Mouse (Mus musculus) urinary bladder, postnatal 10 days (tissue): ENCODE measurements around the gene Clpsl2.

Experiments
- DNase-seq: peaks from one replicate; pipeline ENCODE4 v3.0.0; 2022; ENCODE audit warnings: low spot score

The Clpsl2 gene

DNA sequence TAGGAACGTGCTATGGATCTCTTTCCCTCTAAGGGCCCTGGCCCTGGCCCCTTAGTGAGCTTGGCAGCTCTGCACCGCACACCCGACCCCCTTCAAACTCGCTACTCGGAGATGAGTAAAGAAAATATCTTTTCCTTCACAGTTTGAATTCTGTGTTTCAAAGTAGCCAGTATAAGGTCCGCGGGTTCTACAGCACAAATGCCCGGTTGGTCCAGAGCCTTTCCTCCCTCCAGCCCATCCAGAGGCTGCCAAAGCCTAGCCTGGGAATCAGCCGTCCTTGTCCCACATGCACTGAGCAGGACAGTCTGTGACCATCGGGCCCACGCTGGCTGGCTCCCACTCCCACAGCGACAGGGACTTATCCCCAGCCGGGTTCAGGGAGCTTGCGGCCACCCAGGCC lies at the start of gene Clpsl2:
Gene Clpsl2, plus strand, starts transcription at position 301 of the 400 bp plus-strand sequence.
- no peak for DNase-seq

DNA sequence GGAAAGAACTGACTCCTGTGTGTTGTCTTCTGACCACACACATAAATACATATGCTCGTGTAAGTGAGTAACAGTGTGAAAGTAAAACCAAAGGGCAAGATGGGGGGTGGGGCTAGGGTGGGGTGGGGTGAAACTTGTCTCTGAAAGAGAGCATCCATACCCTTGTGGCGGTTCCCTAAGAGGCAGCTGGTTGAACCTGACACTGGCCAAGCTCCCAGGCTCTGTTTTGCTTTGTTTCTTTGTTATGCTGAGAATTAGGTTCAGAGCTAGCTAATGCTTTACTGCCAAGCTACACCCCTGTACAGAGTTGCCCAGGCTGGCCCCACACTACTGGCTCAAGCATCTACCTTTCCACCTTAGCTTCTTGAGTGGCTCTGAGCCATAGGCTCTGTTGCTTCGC lies 48.7 kb upstream of the Clpsl2 start:
- no peak for DNase-seq

DNA sequence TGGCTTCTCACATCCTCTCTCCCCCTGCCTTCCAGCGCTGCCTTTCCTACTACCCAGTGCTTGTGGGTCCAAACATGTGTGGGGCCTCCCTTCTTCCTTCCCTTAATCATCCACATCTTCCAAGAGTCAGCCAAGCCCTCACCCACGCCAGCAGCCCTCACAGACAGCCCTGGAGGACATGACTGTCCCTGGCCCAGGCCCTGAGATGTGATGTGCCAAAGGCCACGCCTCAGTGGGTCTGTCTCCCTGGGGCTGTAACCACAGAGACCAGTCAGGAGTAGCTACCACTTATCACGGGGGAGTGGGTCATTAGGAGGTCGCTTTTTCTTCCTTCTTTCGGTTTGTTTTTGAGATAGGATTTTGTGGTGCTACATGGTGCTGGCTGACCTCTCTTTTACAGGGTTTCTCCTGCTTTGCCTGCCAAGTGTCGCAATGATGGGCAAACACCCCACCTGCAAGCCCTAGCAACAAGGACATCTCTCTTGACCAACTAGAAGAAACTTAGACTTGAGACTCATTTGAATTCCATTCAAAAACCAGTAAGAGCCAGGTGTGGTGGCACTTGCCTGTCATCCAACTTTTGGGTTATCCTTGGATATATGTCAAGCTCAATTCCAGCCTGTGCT lies 46.9 kb upstream of the Clpsl2 start:
- no peak for DNase-seq

DNA sequence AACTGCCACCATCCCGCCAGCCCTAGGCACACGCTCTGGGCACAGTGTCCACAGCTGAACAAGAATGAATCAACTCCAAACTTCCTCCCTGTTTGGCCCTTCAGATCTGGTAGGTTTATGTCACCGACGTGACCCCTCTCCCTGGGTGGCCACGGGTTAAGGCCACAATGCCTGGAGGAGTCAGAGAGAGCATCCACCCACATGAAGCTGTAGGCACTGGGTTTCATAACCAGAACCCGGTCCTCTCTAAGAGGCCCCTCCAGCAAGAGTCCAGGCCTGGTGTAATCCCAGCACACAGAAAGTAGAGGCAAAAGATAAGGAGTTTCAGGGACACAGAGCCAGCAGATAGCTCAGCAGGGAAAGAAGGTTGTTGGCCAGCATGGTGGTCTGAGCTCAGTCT lies 45.0 kb upstream of the Clpsl2 start:
- no peak for DNase-seq

DNA sequence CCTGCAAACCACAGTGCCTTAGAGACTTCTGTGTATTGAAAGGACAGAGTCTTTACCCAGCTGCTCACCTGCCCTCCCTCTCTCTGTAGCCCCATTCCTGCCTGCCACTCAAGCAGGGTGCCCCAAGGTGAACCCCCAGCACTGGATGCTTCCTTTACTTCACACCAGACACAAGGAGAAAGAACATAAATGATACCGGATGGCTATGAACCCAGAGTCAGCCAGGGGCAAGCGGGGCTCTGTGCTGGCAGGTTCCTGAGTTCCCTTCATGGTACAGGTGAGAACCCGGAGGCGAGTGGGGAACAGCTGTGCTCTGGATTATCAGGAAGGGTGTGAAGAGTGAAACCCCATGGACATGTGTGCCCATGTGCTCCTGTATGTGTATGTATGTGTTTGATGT lies 43.6 kb upstream of the Clpsl2 start:
- DNase-seq: no peak

DNA sequence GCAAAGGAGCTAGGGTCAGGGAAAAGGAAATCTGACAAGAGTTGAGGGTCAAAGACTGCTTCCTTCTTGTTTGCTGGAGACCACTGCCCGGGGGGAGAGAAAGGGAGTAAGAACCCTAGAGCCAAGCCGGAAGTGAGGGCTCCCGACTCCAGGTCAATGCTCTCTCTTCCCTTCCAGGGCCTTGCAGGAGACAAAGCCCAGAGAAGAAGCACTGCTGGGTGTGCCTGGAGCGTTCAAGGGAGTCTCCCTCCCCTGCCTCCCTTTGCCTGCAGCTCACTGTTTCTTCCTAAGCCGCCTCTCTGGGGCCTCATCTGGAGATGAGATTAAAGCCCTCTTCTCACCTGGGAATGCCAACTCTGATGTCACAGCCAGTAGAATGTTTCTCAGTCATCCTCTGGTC lies 42.3 kb upstream of the Clpsl2 start:
- no peak for DNase-seq

DNA sequence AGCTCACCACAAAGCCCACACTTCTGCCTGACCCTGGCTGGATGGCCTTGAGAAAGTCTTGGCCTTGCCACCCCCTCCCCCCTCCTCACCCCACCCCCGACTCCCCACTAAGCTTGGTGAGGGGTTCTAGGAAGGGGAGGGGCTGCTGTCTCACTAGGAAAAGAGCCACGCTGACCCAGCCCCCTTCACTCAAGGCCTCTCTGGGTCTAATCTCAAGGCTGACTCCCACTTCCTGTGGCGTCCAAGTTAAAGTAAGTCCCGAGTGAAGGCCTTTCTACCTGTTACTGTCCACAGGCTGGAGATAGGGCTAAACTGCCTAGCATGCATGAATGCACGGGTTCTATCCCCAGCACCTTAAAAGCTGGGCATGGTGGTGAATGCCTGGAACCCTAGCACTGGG lies 41.7 kb upstream of the Clpsl2 start:
- DNase-seq: no peak

DNA sequence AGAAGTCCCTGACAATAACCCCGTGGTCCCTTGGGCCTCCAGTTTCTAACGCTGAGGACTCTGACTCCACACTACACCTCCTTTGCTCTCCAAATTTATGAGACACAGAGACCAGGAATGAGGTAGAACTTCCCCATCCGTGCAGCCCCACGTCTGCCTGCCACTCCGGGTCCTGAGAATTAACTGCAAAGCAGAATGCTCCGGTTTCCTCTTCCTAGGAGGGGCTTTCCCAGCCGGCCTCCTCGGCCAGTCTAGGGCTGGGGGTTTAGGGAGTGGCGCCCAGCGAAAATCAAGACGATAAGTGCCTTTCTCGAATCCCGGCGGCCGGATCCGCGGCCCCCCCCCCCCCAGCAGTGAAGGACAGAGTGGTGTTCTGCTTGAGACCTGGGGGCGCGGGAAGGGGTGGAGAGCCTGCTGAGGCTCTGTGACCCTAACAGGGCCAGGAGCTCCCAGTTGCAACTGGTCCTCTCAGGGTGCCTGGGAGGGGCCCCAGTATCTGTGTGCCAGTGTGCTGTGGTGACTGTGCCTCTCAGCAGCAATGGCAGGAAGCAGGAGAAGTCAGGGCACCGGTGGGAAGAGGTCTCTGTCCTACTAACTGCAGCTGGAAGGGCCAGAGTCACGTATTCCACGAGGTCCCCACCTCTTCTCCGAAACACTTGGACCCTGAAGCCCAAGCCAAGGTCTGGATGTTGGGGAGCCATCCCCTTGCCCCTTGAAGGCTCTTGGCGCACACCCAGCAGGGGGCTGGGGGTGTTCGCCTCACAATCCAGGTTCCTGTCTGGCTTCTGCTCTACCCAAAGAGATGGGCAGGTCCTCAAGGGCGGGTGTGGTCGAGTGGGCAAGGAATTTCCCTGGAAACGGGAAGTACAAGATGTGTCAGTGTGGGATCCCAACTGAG lies 38.5 kb upstream of the Clpsl2 start:
- DNase-seq: no peak

GRCm38 (mm10) chr17:28511616-28512541 lies 37.3 kb upstream of the Clpsl2 start:
- DNase-seq: no peak

- DNase-seq: no peak
Observed at GRCm38 (mm10) chr17:28512696-28513095, 36.5 kb upstream of the Clpsl2 start.

GRCm38 (mm10) chr17:28513337-28513736 lies 35.9 kb upstream of the Clpsl2 start:
- DNase-seq: no peak

DNA sequence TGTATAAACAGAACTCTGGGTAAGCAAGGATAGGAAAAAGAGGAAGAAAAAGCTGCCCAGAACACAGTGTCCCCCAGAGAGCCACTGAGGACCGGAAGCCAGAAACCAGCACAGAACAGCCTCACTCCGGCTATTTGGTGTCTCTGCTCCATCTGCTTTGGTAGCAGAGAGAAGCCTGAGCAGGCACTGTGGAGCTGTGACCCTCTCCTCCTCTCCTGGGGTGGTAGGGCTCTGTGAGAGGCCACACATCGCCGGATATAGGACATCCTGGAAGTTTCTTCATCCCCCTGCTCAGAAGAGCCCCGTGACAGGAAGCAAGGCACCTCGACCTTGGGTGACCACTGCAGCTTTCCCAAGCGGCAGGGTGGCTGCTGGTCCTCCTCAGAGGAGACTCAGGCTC lies 35.4 kb upstream of the Clpsl2 start:
- DNase-seq: no peak

DNA sequence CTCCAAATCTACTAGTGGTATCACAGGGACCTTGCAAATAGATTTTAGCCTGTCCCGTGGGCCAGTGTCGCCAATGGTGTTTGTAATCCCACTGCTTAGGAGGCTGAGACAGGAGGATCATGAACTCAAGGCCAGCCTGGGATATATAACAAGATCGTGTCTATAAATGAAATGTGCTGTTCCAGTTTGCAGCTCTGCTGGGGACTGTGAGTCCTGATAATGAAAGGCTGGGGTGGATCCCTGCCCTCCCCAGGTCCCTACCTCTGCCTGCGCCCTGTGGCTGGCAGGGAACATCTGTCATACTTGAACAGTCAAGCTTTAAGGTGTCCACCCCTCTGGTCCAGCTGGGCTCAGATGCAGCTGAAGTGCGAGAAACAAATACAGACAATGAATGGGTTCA lies 34.7 kb upstream of the Clpsl2 start:
- no peak for DNase-seq

GRCm38 (mm10) chr17:28515431-28516341 lies 33.5 kb upstream of the Clpsl2 start:
- DNase-seq: no peak

GRCm38 (mm10) chr17:28516881-28517280 lies 32.3 kb upstream of the Clpsl2 start:
- no peak for DNase-seq

GRCm38 (mm10) chr17:28517441-28517955 lies 31.7 kb upstream of the Clpsl2 start, which contains the start of gene Fkbp5:
Fkbp5 (minus strand) TSS chr17:28517527.
- peak; percentile 31 for DNase-seq

DNA sequence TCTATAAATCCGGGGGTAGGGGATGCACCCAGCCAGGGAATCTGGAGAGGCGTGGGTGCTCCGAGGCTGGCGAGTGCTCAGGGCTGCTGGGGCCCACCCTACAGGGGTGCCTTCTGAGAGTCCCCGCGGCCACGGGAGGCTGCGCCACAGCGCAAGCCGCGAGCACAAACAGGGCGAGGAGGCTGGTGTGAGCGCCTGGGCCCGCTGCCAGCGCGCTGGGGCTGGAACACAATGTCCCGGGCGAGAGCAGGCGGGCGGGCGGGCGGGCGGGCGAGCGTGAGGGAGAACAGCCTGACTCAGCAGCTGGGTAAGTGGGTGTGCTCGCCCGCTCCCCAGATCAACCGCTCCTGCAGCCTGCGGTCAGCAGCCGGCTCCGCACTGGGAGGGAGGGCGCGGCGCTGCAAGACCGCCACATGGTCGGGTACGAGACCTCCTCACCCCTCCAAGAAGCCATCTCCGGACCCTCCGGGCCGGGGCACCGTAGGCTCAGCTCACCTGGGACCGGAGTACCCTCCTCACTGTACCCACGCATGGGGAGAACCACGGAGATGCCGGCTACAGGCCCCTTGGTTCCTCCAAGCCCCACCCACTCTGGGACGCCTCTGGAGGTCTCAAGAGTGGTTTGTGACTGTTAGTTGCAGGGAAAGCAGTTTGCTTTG lies 31.1 kb upstream of the Clpsl2 start:
- peak; percentile 67 for DNase-seq

GRCm38 (mm10) chr17:28518615-28519071 lies 30.6 kb upstream of the Clpsl2 start:
- no peak for DNase-seq

DNA sequence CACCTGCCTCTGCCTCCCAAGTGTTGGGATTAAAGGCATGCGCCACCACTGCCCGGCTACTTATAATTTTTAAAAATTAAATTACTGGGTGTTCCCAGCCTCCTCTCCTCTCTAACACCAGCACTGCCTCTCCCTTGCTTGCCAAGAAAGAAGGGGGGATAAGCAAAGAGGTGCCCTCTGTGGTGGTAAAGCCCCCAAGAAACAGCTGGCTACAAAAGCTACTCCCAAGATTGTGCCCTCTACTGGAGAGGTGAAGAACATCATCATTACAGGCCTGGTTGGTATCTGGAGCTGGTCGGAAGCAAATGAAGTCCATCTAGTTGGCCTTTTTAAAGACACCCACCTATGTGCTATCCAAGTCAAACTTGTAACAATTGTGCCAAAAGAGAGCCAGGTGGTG lies 29.4 kb upstream of the Clpsl2 start:
- no peak for DNase-seq

DNA sequence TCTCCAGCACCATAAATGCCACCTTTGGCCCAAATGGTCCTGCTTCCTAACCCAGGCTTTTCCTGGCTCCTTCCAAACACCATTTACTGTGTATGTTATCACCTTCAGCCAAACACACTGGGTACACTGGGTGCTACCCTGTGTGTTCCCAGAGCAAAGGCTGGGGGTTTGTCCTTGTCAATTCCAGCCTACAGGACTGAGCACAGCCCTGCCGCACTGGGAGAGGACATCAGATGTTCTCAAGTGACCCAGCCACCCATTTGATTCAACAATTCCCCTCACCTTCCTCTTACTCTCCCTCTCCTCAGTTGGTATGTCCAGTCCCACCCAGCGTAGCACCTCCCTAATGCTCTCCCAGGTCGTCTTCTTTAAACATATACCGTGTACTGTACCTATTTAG lies 28.6 kb upstream of the Clpsl2 start:
- DNase-seq: no peak
